Mouse (Mus musculus) hindlimb bud, embryonic 11.5 days (tissue): ENCODE results near the gene Olfr115.

Experiments used
- DNase-seq: peaks from one replicate; pipeline ENCODE4 v3.0.0-alpha.2; 2012; ENCODE audit warnings: low read depth, low spot score; ENCODE audit errors: extremely low spot score

Olfr115 gene

GRCm38 (mm10) chr17:37627009-37627408, at the start of gene Olfr115, which contains the start of gene Olfr116:
Gene Olfr115, minus strand, starts transcription at chr17:37627109.
Gene Olfr116, minus strand, starts transcription at chr17:37627199.
- DNase-seq: no peak

- DNase-seq: no peak
Measured at GRCm38 (mm10) chr17:37666688-37667087, 39.8 kb upstream of the Olfr115 start, which contains the start of gene Olfr118. Gene Olfr118, plus strand, starts transcription at chr17:37666988.

- DNase-seq: no peak
Measured at GRCm38 (mm10) chr17:37663682-37664081, 36.8 kb upstream of the Olfr115 start, which contains the start of gene Olfr117. Gene Olfr117, minus strand, starts transcription at chr17:37663782.

GRCm38 (mm10) chr17:37592643-37593042, 34.3 kb downstream of the Olfr115 start, which contains the start of gene Olfr114:
Gene Olfr114, minus strand, starts transcription at chr17:37592743.
- no peak for DNase-seq

GRCm38 (mm10) chr17:37577563-37577962, 49.3 kb downstream of the Olfr115 start, which contains the start of gene Olfr113:
Gene Olfr113, minus strand, starts transcription at chr17:37577663.
- no peak for DNase-seq

- DNase-seq: no peak
Measured at GRCm38 (mm10) chr17:37569351-37569750, 57.6 kb downstream of the Olfr115 start, which contains the start of gene Olfr112. Gene Olfr112, minus strand, starts transcription at chr17:37569451.
